Mouse (Mus musculus): Measurements from ENCODE around the gene Ms4a13. TPM values are rescaled to one million over a fixed set of nuclear protein-coding genes. Genes with fewer than 3 reads are reported as not detected.
A peak's percentile ranks its signal among the peaks of the same experiment; 100 is the strongest.
"Not testable (repeated sequence)": the region's sequence is repeated elsewhere in the genome, so short reads cannot be mapped to it uniquely, and the experiment has no call there.

Ms4a13 gene
- total RNA-seq (2021): not detected
- long read RNA-seq, experiment 1: 0 reads
- long read RNA-seq, experiment 2: 0 reads

DNA sequence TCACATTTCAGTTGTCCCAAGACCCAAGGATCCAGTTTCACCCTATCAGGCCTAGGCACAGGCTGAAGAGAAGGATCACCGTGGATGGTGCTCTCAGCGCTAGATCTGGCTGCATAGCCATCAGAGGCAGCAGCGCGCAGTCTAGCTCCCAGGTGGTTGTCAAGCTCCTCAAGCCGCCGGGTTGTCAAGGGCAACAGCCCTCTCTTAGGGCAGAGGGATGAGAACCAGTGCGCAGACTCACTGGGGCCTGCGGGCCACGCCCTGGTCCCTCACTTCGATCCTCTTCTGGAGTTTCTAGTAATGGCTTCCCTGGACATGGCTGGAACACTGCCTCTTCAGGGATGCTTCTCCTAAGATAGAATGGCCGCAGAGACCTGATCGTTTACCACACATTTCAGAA lies at the start of gene Ms4a13:
Ms4a13 (minus strand) TSS at position 192 of the 400 bp plus-strand sequence.
- intact Hi-C loops (cut with DNase I): no loop called here
- DNase-seq (ENCODE audit: low spot score in 2 of 2): no peak

DNA sequence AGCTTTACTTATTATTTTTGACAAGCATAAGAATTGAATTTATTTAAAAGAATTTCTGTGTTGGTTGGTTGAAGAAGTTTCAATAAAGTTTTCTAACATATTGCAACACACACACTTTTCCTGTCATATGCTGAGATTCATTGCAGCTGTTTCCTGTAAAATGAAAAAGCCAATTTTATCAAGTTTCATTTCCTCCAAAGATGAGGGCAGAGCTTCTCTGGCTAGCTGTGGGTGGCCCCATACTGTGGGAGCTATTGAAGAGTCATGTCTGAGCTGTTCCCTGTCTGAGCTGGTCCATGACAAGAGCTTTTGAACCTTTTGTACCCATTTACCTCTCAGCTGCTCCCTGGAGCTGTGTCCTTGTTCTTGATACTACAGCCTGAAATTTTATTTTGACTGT lies 47.7 kb upstream of the Ms4a13 start:
- DNase-seq (ENCODE audit: low spot score in 2 of 2): no peak
- intact Hi-C loops (cut with DNase I): no loop called here

DNA sequence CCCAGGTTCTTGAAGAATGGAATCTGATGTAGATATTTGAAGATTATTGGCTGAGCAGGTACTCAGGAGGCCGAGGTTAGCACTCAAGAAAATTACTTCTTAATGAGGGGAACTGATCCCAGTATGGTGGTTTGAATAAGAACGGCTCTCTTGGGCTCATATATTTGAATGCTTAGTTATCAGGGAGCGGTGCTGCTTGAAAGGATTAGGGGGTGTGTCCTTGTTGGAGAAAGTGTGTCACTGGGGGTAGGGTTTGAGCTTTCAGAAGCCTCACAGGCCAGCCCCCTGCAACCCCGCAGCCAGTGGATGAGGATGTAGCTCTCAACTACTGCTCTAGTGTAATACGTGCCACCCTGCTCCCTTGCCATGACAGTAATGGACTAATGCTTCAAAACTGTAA lies 46.0 kb upstream of the Ms4a13 start:
- no peak for DNase-seq (ENCODE audit: low spot score in 2 of 2)
- intact Hi-C loops (cut with DNase I): no loop called here

DNA sequence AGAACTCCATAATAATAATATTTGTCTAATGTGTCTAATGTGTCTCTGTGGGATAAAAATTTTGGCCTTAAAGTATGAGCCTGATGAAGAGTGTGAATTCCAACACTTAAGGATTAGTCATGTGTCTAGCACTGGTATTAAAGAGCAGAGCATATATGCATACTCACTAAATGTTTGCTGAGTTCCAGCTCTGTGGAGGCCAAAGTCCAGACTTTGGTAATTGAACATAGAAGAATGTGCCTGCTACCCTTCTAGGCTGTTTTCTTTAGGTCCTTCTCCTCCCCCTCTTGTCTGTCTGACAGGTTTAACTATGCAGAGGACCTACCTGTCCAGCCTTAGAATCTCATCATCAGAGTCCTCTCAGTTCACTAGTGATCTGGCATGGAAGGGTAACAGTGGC lies 39.3 kb upstream of the Ms4a13 start:
- intact Hi-C loops (cut with DNase I): no loop called here
- no peak for DNase-seq (ENCODE audit: low spot score in 2 of 2)

DNA sequence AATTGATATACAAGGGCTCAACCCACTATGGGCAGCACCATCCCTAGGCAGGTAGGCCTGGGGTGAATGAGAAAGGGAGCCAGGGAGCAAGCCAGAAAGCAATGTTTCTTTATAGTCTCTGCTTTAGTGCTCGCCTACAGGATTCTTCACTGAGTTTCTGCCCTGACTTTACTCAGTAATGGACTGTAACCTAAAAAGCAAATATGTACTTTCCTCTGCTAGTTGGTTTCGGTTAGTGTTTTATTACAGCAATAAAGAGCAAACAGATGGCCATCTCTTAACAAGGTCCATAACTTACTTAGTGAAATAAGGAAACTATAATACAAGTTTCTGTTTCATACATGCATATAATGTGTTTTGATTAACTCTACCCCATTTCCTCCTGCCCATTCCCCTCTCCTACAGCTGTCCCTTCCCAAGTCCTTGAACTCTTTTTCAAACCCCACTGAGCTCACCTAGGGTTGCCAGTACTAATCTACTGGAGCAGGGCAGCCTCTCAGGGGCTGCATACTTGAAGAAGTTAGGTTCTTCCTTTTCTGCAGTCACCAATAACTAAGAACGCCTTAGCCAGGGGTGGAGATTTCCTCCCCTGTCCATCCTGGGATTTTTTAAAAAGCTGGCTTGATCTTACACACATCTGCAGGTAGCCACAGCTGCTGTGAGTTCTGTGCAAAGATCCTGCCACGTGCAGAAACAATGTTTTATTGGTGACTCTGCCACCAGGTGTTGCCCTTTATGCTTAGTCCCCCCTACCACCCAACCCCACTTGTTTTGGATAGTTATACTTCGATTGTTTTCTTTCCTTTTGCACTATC lies 38.6 kb upstream of the Ms4a13 start:
- no peak for DNase-seq (ENCODE audit: low spot score in 2 of 2)
- intact Hi-C loops (cut with DNase I): no loop called here

DNA sequence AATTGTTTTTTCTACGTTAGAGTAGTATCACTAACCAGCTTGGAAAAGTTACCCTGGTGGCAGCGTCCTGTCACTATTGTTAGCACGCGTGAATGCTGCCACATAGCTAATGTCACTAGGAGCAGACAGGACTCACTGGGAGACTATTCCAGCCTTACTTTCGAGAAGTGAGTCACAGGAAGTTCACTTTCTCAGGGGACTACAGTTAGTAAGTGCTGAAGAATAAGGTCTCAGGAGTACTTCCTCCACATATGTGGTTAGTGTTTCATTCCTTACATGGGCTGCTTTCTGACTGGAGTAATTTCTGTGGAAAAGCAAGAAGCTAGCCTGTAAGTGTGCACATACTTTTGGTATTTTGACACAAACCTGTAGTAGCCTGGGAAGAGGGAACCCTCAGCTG lies 37.7 kb upstream of the Ms4a13 start:
- intact Hi-C loops (cut with DNase I): no loop called here
- DNase-seq (ENCODE audit: low spot score in 2 of 2): no peak

DNA sequence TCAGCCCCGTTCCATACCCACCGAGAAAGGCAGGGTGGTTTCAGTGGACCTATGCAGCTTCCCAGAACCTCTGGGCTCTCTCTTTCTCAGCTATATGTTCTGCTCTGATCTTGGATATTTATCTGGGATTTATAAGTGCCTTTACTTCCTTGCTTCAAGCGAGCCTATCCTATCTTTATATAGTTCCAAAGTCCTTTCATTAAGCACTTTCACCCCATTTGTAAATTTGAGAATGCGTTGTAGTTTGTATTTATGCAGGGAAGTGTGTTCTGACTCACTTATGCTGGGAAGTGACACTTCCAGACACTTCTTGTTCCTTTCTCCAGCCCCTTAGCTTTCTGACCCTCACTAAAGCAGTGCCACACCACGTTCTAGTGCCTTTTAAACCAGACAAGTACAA lies 35.8 kb upstream of the Ms4a13 start, which contains the start of gene Ms4a12:
Ms4a12 (minus strand) TSS at position 101 of the 400 bp plus-strand sequence.
- no peak for DNase-seq (ENCODE audit: low spot score in 2 of 2)
- intact Hi-C loops (cut with DNase I): no loop called here

DNA sequence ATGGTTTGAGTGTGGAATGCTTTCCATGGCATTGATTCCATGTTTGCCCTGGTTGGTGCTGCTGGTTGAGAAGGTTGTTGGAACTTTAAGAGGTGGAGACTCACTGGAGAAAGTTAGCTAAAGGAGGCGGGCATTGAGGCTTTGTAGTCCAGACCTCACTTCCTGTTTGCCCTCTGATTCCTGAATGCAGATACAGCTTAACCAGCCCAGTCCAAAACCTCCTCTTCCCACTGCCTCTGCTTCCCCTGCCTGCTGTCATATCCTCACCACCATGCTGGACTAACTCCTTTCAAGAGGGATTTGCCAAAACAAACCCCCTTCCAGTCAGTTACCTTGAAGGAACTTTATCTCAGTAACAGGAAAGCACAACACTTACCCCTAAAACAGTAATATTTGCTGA lies 4.0 kb downstream of the Ms4a13 start:
- no peak for DNase-seq (ENCODE audit: low spot score in 2 of 2)
- intact Hi-C loops (cut with DNase I): no loop called here

DNA sequence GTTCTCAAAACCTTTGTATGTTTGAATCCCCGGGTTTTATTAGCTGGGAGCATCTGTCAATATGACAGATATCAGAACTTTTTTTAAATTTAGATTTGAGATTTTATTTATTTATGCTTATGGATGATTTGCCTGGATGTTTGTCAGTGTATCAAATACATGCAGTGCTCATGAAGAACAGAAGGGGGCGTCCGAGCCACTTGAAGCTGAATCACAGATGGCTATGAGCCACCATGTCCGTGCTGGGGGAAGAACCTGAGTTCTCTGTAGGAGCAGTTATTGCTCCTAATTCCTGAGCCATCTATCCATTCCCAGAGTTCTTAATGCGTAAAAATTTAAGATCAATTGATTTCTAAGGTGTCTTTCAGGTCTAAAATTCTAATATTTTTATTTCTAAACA lies 12.4 kb downstream of the Ms4a13 start:
- DNase-seq (ENCODE audit: low spot score in 2 of 2): peak; percentile 3 to 4
- intact Hi-C loops (cut with DNase I): no loop called here

DNA sequence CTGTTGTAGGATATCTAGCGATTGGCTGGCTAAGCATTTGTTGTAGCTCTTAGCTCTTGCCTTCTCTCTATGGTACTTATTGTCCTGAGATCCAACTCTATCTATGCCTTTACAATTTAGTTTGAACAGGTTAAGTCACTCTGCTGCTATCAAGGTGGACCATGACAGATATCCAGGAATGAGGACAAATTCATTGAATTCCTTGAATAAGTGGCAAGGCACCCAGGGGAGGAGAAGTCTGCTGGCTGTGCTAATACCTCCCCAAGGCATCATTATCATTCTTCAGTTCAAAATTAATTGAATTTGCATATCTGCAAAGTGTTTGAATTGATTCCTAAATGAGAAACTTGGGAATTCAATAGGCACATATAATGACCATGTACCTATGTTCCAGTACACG lies 19.1 kb downstream of the Ms4a13 start:
- no peak for DNase-seq (ENCODE audit: low spot score in 2 of 2)
- intact Hi-C loops (cut with DNase I): no loop called here

DNA sequence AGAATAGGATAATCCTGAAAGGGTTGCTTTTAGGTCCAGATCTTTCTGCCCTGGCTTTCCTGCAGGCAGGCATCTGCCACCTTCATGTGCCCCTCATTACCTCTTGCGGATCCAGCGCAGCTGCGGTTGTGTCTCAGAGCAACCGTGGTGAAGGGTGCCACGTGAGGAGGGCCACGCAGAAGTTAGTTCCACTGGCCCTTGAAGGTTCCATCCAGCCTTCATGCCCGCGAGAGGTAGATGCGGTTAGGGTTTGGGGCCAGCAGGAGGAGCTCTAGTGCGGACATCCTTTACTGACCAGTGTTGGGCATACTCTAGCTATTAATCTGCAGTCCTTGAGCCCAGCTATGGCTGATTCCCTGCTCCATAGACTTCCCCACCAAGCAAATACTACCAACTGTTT lies 31.4 kb downstream of the Ms4a13 start, which contains the start of gene 1700025F22Rik:
1700025F22Rik (minus strand) TSS at position 149 of the 400 bp plus-strand sequence.
- intact Hi-C loops (cut with DNase I): no loop called here
- DNase-seq (ENCODE audit: low spot score in 2 of 2): no peak

DNA sequence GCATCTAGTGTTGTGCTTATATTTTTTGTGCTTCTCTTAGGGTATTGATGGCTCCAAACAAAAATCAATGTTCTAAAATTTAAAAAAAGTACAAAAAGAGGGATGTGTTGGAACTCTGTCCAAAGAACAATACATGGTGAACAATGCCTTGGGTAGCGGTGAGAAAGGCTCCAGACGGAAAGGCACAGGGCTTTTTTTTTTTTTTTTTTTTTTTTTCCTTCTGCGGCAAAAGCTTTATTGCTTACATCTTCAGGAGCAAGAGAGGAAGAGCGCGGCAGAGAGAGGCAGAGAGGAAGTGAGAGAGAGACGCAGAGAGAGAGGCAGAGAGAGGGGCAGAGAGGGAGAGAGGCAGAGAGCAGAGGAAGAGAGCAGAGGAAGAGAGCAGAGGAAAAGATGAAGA lies 38.6 kb downstream of the Ms4a13 start:
- intact Hi-C loops (cut with DNase I); DNase-seq (ENCODE audit: low spot score in 2 of 2): not testable (repeated sequence)

DNA sequence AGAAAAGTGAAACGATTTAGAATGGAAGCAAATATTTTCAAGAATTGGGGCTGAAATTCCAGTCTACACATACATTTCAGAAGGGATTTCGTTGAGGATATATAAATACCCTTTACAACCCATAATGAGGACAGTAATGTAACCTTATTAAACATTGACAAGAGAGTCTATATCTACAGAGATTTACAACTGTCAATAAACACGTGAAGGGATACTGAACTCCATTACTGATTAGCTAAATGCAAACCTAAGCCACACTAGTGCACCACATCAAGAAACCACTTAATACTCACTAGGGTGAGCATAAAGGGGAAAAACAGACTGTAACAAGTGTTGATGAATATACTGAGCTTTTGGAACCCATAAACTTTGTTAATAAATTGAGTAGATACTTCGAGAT lies 61.2 kb downstream of the Ms4a13 start:
- no peak for DNase-seq (ENCODE audit: low spot score in 2 of 2)
- intact Hi-C loops (cut with DNase I): no loop called here

DNA sequence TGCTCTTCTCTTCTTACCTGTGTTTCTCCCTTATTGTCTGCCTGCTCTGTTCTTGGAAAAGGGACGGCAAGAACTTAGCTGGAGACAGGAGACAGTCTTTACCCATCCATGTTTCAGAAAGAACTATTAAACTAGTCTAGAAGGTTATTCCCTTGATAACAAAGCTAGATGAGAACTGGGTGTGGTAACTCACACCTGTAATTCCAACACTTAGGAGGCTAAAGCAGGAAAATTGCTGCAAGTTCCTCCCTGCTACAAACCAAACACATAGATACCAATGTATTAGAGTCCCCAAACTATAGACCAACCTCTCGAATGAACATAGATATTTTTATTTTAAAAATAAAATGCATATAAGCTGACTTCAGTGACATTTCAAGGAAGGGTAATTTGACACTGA lies 61.7 kb downstream of the Ms4a13 start:
- no peak for DNase-seq (ENCODE audit: low spot score in 2 of 2)
- intact Hi-C loops (cut with DNase I): no loop called here

DNA sequence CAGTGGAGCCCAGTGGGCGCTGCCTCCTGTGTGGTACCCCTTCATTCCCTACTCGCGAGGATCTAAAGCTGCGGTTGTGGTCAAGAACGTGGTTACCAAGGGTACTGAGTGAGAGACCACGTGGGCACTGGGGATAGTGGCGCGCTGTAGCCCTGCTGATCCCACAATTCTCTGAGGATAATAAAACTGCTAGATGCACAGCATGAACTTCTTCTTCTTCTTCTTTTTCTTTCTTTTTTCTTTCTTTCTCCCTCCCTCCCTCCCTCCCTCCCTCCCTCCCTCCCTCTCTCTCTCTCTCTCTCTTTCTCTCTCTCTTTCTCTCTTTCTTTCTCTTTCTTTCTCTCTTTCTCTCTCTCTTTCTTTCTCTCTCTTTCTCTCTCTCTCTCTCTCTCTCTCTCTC lies 65.8 kb downstream of the Ms4a13 start, which contains the start of gene 1700017D01Rik:
1700017D01Rik (minus strand) TSS at position 101 of the 400 bp plus-strand sequence.
- DNase-seq (ENCODE audit: low spot score in 2 of 2); intact Hi-C loops (cut with DNase I): not testable (repeated sequence)

DNA sequence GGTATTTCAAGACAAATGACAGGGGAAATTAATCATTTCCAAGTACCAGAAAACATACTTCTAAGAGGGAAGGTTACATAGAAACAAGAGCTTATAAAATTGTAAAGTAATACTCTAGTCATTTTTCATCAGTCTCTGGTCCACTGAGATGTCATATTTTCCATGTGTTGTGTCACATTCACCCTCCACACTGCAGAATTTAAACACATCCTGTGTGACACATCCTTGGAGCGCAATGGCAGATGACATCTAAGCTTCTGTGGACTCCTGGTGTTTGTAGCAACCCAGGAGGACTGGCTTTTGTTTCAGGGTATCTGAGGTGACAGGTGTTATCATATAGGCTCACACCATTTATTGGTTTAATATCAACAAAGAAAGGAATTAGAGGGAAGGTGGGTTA lies 66.8 kb downstream of the Ms4a13 start:
- no peak for DNase-seq (ENCODE audit: low spot score in 2 of 2)
- intact Hi-C loops (cut with DNase I): no loop called here

DNA sequence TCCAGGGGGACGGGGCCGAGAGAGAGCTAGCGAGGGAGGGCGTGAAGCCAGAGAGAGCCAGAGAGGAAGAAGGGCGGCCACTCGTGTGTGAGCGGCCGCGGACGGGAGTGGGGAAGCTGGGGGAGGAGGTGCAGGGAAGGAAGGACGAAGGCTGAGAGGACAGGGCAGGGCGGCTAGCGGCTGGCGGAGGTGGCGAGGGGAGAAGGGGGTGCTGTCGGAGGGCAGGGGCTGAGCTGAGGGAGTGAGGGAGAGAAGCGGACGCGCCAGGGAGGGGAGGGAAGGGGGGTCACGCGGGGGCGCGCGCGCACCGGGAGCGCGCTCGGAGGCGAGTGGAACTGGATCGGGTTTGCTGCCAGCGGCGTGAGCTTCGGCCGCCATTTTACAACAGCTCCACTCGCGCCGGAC lies 75.5 kb downstream of the Ms4a13 start:
- intact Hi-C loops (cut with DNase I): not testable (repeated sequence)

More for the DNA sequence above, 75.5 kb downstream of the Ms4a13 start:
- DNase-seq (ENCODE audit: low spot score in 2 of 2): not testable (repeated sequence)
